Mouse (Mus musculus) urinary bladder, adult 2 months (tissue): ENCODE measurements around the gene Pms1. TPM values are rescaled to one million over a fixed set of nuclear protein-coding genes. Genes with fewer than 3 reads are reported as not detected.
"Not testable (repeated sequence)": the region's sequence is repeated elsewhere in the genome, so short reads cannot be mapped to it uniquely, and the experiment has no call there.

Experiments
- DNase-seq: peaks from one replicate; pipeline ENCODE4 v3.0.0; 2022; ENCODE audit warnings: low spot score
- polyA plus RNA-seq: library from polyadenylated mRNA; depleted of rRNA; stranded (reverse); fragments of >200 nt; gene quantifications from 2 replicates; pipeline ENCODE4 v1.2.3, GENCODE M21; 2012; rRNA removed

Gene Pms1
- 2.5 and 3.0 TPM in 2 replicates for polyA plus RNA-seq

- peak; percentile 91 for DNase-seq
Measured at GRCm38 (mm10) chr1:53296581-53297383, at the start of gene Pms1, which contains the start of the genes Ormdl1 and Gm28778. Pms1 (minus strand) TSS chr1:53297018. Ormdl1 (plus strand) TSS chr1:53297095. Gm28778 (plus strand) TSS chr1:53297111.

GRCm38 (mm10) chr1:53341071-53341470 is 44.3 kb upstream of the Pms1 start:
- DNase-seq = no peak

- DNase-seq = not testable (repeated sequence)
Measured at GRCm38 (mm10) chr1:53337403-53337802, 40.6 kb upstream of the Pms1 start.

- DNase-seq = no peak
Measured at GRCm38 (mm10) chr1:53335465-53335864, 38.6 kb upstream of the Pms1 start.

GRCm38 (mm10) chr1:53333527-53333926 is 36.7 kb upstream of the Pms1 start:
- not testable (repeated sequence) for DNase-seq

- no peak for DNase-seq
Measured at GRCm38 (mm10) chr1:53324827-53325494, 28.1 kb upstream of the Pms1 start.

GRCm38 (mm10) chr1:53324277-53324676 is 27.5 kb upstream of the Pms1 start:
- DNase-seq = no peak

- DNase-seq = no peak
Measured at GRCm38 (mm10) chr1:53323254-53323653, 26.4 kb upstream of the Pms1 start.

GRCm38 (mm10) chr1:53321662-53322344 is 25.0 kb upstream of the Pms1 start:
- no peak for DNase-seq

GRCm38 (mm10) chr1:53312989-53313967 is 16.5 kb upstream of the Pms1 start, which contains the start of gene Osgepl1:
Osgepl1 (plus strand) TSS chr1:53313624.
- DNase-seq = peak; percentile 66

GRCm38 (mm10) chr1:53300506-53300905 is 3.7 kb upstream of the Pms1 start:
- DNase-seq = no peak

GRCm38 (mm10) chr1:53291197-53291596 is 5.6 kb downstream of the Pms1 start:
- DNase-seq = no peak

- no peak for DNase-seq
Measured at GRCm38 (mm10) chr1:53272646-53273045, 24.2 kb downstream of the Pms1 start.

- DNase-seq = no peak
Measured at GRCm38 (mm10) chr1:53269901-53270300, 26.9 kb downstream of the Pms1 start.

GRCm38 (mm10) chr1:53264958-53265612 is 31.7 kb downstream of the Pms1 start:
- DNase-seq = not testable (repeated sequence)

- no peak for DNase-seq
Measured at GRCm38 (mm10) chr1:53226063-53226462, 70.8 kb downstream of the Pms1 start.

- DNase-seq = no peak
Measured at GRCm38 (mm10) chr1:53225616-53226015, 71.2 kb downstream of the Pms1 start.

GRCm38 (mm10) chr1:53224775-53225174 is 72.0 kb downstream of the Pms1 start:
- DNase-seq = no peak

- DNase-seq = no peak
Measured at GRCm38 (mm10) chr1:53210136-53210535, 86.7 kb downstream of the Pms1 start.

- DNase-seq = no peak
Measured at GRCm38 (mm10) chr1:53203902-53204301, 92.9 kb downstream of the Pms1 start.
